Mouse (Mus musculus) forebrain, embryonic 16.5 days (tissue): ENCODE data around the gene Pds5a. TPM values are rescaled to one million over a fixed set of nuclear protein-coding genes. Genes with fewer than 3 reads are reported as not detected.

ENCODE experiments used
- ATAC-seq: fragments of 200-750 bp; cut with Nextera tagmentation; 2 replicates; pipeline ENCODE4 v1.8.0; 2017; ENCODE audit warnings: mild to moderate bottlenecking, moderate library complexity
- H3K27ac ChIP-seq: fragments of 300-500 bp; sonication (generic); 2 replicates; pipeline ENCODE4 v1.5.1; 2014; ENCODE audit warnings: low read length, control low read depth
- H3K27me3 ChIP-seq: fragments of 300-500 bp; sonication (generic); replicated peaks from 2 replicates; pipeline ENCODE4 v1.6.1; 2014; ENCODE audit warnings: low read length; ENCODE audit not compliant: control insufficient read depth, insufficient read depth
- H3K36me3 ChIP-seq: fragments of 300-500 bp; sonication (generic); 2 replicates; pipeline ENCODE4 v1.6.1; 2014; ENCODE audit not compliant: control insufficient read depth, insufficient read depth
- H3K4me1 ChIP-seq: fragments of 300-500 bp; sonication (generic); replicated peaks from 2 replicates; pipeline ENCODE4 v1.6.1; 2014; ENCODE audit warnings: low read length; ENCODE audit not compliant: control insufficient read depth, insufficient read depth
- H3K4me2 ChIP-seq: fragments of 300-500 bp; sonication (generic); 2 replicates; pipeline ENCODE4 v1.6.1; 2014; ENCODE audit warnings: mild to moderate bottlenecking, low read length, control low read depth
- H3K4me3 ChIP-seq: fragments of 300-500 bp; sonication (generic); replicated peaks from 2 replicates; pipeline ENCODE4 v1.5.1; 2014; ENCODE audit warnings: mild to moderate bottlenecking, low read length, control low read depth
- H3K9ac ChIP-seq: fragments of 300-500 bp; sonication (generic); replicated peaks from 2 replicates; pipeline ENCODE4 v1.6.1; 2014; ENCODE audit warnings: low read depth, low read length, control low read depth
- H3K9me3 ChIP-seq: fragments of 300-500 bp; sonication (generic); 2 replicates; pipeline ENCODE4 v1.6.1; 2016; ENCODE audit warnings: low read length; ENCODE audit not compliant: control insufficient read depth
- WGBS: fragments of 180-500 bp; shearing (Covaris S2); extraction: QIAGEN DNeasy Blood & Tissue Kit; methylation state at CpG from one replicate; pipeline ENCODE4 v1.1.7; 2014; 5-methylcytosine and 5-hydroxymethylcytosine counted together
- polyA plus RNA-seq: library from polyadenylated mRNA; unstranded; fragments of >200 nt; fragmentation: Nextera tagmentation; extraction: Ambion mirVana; gene quantifications from 2 replicates; pipeline ENCODE4 v1.2.1, GENCODE M21; 2015

Gene Pds5a
- polyA plus RNA-seq, 1 experiment from 2014 or later: 62.8 TPM

- no peak overlapping the region for H3K4me3 ChIP-seq
- 89% methylated on average over 1 of the region's 1 CpGs for WGBS
These were observed 91.3 kb downstream of the Pds5a start for GRCm38 (mm10) chr5:65606820-65607219.

GRCm38 (mm10) chr5:65599681-65600080 lies 98.4 kb downstream of the Pds5a start:
- Histone ChIP-seq H3K4me3 (no peak overlapping the region), H3K27ac (no peak overlapping the region), H3K9me3 (no peaks in the 10 kb centered on the region), H3K4me1 (no peaks in the 10 kb centered on the region), H3K27me3 (no peaks in the 10 kb centered on the region), H3K9ac (no peak overlapping the region), H3K4me2 (no peak overlapping the region), H3K36me3 (peaks cover 4% of the 10 kb centered on the region)
- no peak for ATAC-seq
- WGBS: 91% methylated on average over 7 of the region's 7 CpGs

More at GRCm38 (mm10) chr5:65606820-65607219, 91.3 kb downstream of the Pds5a start:
- H3K27ac ChIP-seq: no peak overlapping the region
- no peak for ATAC-seq
- H3K4me1 ChIP-seq: no peaks in the 10 kb centered on the region
- H3K36me3 ChIP-seq: no peaks in the 10 kb centered on the region
- H3K9ac ChIP-seq: no peak overlapping the region
- H3K9me3 ChIP-seq: no peaks in the 10 kb centered on the region
- no peaks in the 10 kb centered on the region for H3K27me3 ChIP-seq
- no peak overlapping the region for H3K4me2 ChIP-seq

DNA sequence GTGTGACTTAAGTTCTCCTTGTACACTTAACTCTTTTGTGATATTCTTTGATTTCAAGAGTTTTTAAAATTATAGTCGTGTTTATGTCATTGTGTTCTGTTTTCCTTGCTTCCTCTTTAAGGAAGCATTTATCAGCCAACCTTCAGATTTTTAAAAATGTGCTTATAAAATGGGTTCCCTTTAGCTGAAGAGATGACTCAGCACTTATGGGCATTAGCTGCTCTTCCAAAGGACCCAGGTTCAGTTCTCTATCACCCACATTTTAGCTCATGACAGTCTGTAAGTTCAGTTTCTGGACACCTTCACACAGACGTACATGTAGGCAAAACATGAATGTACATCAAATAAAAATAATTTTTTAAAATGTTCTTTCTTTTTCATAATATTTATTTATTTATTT lies 105.7 kb downstream of the Pds5a start:
- Histone ChIP-seq H3K9ac (no peak overlapping the region), H3K4me3 (no peak overlapping the region), H3K27me3 (no peaks in the 10 kb centered on the region), H3K4me2 (no peak overlapping the region), H3K27ac (no peak overlapping the region), H3K9me3 (no peaks in the 10 kb centered on the region), H3K36me3 (peaks cover 5% of the 10 kb centered on the region), H3K4me1 (no peaks in the 10 kb centered on the region)
- ATAC-seq: no peak
- 94% methylated on average over 2 of the region's 2 CpGs for WGBS

GRCm38 (mm10) chr5:65590199-65590598 lies 107.9 kb downstream of the Pds5a start:
- no peak overlapping the region for H3K9ac ChIP-seq
- no peak for ATAC-seq
- WGBS: 96% methylated on average over 1 of the region's 1 CpGs

GRCm38 (mm10) chr5:65586291-65586690 lies 111.8 kb downstream of the Pds5a start:
- H3K27me3 ChIP-seq: no peaks in the 10 kb centered on the region
- no peak for ATAC-seq
- 91% methylated on average over 5 of the region's 5 CpGs for WGBS

More at GRCm38 (mm10) chr5:65590199-65590598, 107.9 kb downstream of the Pds5a start:
- Histone ChIP-seq H3K27me3 (no peaks in the 10 kb centered on the region), H3K9me3 (no peaks in the 10 kb centered on the region), H3K4me2 (no peak overlapping the region), H3K4me1 (no peaks in the 10 kb centered on the region), H3K36me3 (peaks cover 7% of the 10 kb centered on the region), H3K4me3 (no peak overlapping the region), H3K27ac (no peak overlapping the region)

GRCm38 (mm10) chr5:65578545-65578944 lies 119.5 kb downstream of the Pds5a start:
- H3K9ac ChIP-seq: no peak overlapping the region
- H3K4me2 ChIP-seq: no peak overlapping the region
- no peak overlapping the region for H3K27ac ChIP-seq
- no peaks in the 10 kb centered on the region for H3K9me3 ChIP-seq
- H3K27me3 ChIP-seq: no peaks in the 10 kb centered on the region
- no peak overlapping the region for H3K4me3 ChIP-seq
- no peaks in the 10 kb centered on the region; the same call in none of the 2 replicates for H3K36me3 ChIP-seq
- WGBS: 73% methylated on average over 3 of the region's 3 CpGs
- no peaks in the 10 kb centered on the region for H3K4me1 ChIP-seq
- ATAC-seq: no peak

More at GRCm38 (mm10) chr5:65586291-65586690, 111.8 kb downstream of the Pds5a start:
- no peaks in the 10 kb centered on the region for H3K4me1 ChIP-seq
- H3K9ac ChIP-seq: no peak overlapping the region
- no peak overlapping the region for H3K4me2 ChIP-seq
- no peak overlapping the region for H3K4me3 ChIP-seq
- H3K27ac ChIP-seq: no peak overlapping the region
- peaks cover 2% of the 10 kb centered on the region for H3K36me3 ChIP-seq
- no peaks in the 10 kb centered on the region for H3K9me3 ChIP-seq

DNA sequence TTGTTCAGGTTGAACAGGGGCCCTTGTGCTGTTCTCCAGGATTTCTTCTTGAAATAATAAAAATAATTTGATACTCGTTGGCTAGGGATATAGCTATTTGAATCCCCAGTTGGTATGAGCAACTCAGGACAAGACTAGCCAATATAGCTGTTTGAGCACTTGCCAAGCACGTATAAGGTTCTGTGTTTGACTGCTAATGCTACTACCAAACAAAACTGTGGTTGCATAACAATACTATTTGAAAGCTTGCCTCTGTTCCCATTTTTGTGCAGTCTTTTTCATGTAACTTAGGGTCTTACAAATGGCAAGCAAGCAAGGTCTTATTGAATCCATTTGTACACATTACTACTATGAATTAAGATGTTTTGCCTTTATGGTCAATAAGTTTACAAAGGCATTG lies 122.2 kb downstream of the Pds5a start:
- Histone ChIP-seq H3K27me3 (no peaks in the 10 kb centered on the region), H3K9me3 (no peaks in the 10 kb centered on the region), H3K4me3 (no peak overlapping the region), H3K27ac (no peak overlapping the region), H3K4me1 (no peaks in the 10 kb centered on the region), H3K9ac (no peak overlapping the region), H3K36me3 (no peaks in the 10 kb centered on the region; the same call in 1 of the 2 replicates), H3K4me2 (no peak overlapping the region)
- WGBS: 81% methylated on average over 2 of the region's 2 CpGs
- no peak for ATAC-seq

DNA sequence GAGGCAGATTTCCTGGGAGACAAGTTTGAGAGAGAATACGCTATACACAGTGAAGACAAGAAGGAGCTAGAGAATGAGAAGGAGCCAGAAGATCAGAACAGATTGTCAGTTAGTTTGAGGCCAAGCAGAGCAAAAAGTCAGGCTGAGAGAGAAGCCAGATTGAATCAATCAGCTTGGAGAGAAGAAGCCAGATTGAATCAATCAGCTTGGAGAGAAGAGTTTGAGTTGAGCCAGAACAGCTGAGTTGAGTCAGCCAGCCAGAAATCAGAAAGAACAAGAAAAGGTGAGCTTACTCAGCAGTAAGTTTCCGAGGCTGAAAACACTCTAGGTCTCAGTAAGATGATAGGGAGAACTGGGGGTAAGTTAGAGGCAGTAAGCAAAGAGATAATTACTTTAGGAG lies 123.2 kb downstream of the Pds5a start:
- no peak overlapping the region for H3K4me3 ChIP-seq
- no peak overlapping the region for H3K4me2 ChIP-seq
- H3K4me1 ChIP-seq: no peaks in the 10 kb centered on the region
- H3K27ac ChIP-seq: no peak overlapping the region
- no peaks in the 10 kb centered on the region; the same call in 1 of the 2 replicates for H3K36me3 ChIP-seq
- 84% methylated on average over 2 of the region's 2 CpGs for WGBS
- H3K9ac ChIP-seq: no peak overlapping the region
- H3K27me3 ChIP-seq: no peaks in the 10 kb centered on the region
- no peaks in the 10 kb centered on the region for H3K9me3 ChIP-seq
- no peak for ATAC-seq

DNA sequence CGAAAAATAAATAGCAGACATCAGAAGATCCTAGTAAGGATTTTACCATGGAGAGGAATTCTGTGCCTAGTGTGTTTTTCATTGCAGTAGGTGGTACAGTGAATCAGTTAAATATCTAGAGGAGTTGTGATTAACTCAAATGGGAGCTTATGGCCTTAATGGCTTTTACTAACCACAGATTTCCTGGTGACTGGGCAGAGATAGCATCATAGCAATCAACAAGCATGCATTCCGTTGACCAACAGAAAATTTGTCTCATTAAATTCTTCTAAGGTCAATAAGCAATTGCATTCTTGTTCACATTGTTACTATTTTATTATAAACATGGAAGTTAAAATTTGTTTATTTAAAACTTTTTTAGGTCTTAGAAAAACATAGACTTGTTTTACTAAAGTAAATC lies 132.6 kb downstream of the Pds5a start:
- H3K9me3 ChIP-seq: no peaks in the 10 kb centered on the region
- 91% methylated on average over 2 of the region's 2 CpGs for WGBS
- H3K27me3 ChIP-seq: no peaks in the 10 kb centered on the region
- H3K9ac ChIP-seq: no peak overlapping the region
- no peak overlapping the region for H3K4me2 ChIP-seq
- no peak for ATAC-seq
- no peaks in the 10 kb centered on the region for H3K4me1 ChIP-seq
- no peak overlapping the region for H3K27ac ChIP-seq
- H3K4me3 ChIP-seq: no peak overlapping the region
- H3K36me3 ChIP-seq: no peaks in the 10 kb centered on the region
